Mouse (Mus musculus) cortical plate, adult 2 months (tissue): ENCODE measurements around the gene Tshz2. TPM values are rescaled to one million over a fixed set of nuclear protein-coding genes. Genes with fewer than 3 reads are reported as not detected.

Experiments used
- H3K27ac ChIP-seq: fragments of 200-500 bp; 2 replicates; pipeline ENCODE4 v1.5.1; 2012; ENCODE audit warnings: low read length, control low read depth, inconsistent platforms; ENCODE audit not compliant: insufficient read depth
- H3K4me1 ChIP-seq: fragments of 200-500 bp; 2 replicates; pipeline ENCODE4 v1.6.1; 2011; ENCODE audit warnings: low read length; ENCODE audit not compliant: control insufficient read depth, insufficient read depth
- H3K4me3 ChIP-seq: fragments of 200-500 bp; 2 replicates; pipeline ENCODE4 v1.5.1; 2011; ENCODE audit warnings: mild to moderate bottlenecking, low read length, control low read depth; ENCODE audit not compliant: insufficient read depth
- CTCF ChIP-seq: fragments of 200-500 bp; IDR thresholded peaks from 2 replicates; pipeline ENCODE4 v1.5.1; 2011; ENCODE audit warnings: mild to moderate bottlenecking, control low read depth, low read length; ENCODE audit not compliant: insufficient read depth; ENCODE audit errors: extremely low read depth
- POLR2A ChIP-seq: fragments of 200-500 bp; IDR thresholded peaks from 2 replicates; pipeline ENCODE4 v1.6.1; 2011; ENCODE audit warnings: mild to moderate bottlenecking, low read length, control low read depth; ENCODE audit not compliant: insufficient read depth; ENCODE audit errors: extremely low read depth
- polyA plus RNA-seq: library from polyadenylated mRNA; depleted of rRNA; stranded (reverse); fragments of >200 nt; gene quantifications from 2 replicates; pipeline ENCODE4 v1.2.3, GENCODE M21; 2012

The Tshz2 gene
- polyA plus RNA-seq, 1 experiment: 46.5 TPM

- H3K4me1 ChIP-seq: no peaks in the 10 kb centered on the region
- no peak overlapping the region for H3K27ac ChIP-seq
- TF ChIP-seq CTCF (no peak), POLR2A (no peak)
- H3K4me3 ChIP-seq: no peak overlapping the region
Observed at GRCm38 (mm10) chr2:170023741-170024140, 390.9 kb downstream of the Tshz2 start.

- no peak overlapping the region for H3K27ac ChIP-seq
- H3K4me3 ChIP-seq: no peak overlapping the region
- no peak for TF ChIP-seq POLR2A
- TF ChIP-seq CTCF: no peak
- no peaks in the 10 kb centered on the region for H3K4me1 ChIP-seq
Observed at GRCm38 (mm10) chr2:170024939-170025338, 392.1 kb downstream of the Tshz2 start.

GRCm38 (mm10) chr2:170025896-170026295 is 393.1 kb downstream of the Tshz2 start:
- H3K4me1 ChIP-seq: no peaks in the 10 kb centered on the region
- H3K27ac ChIP-seq: no peak overlapping the region
- H3K4me3 ChIP-seq: no peak overlapping the region
- no peak for TF ChIP-seq POLR2A
- no peak for TF ChIP-seq CTCF

GRCm38 (mm10) chr2:170027837-170028236 is 395.0 kb downstream of the Tshz2 start:
- Histone ChIP-seq H3K4me1 (no peaks in the 10 kb centered on the region), H3K27ac (no peak overlapping the region), H3K4me3 (no peak overlapping the region)
- TF ChIP-seq POLR2A (no peak), CTCF (no peak)

- TF ChIP-seq POLR2A: no peak
- no peak for TF ChIP-seq CTCF
- H3K27ac ChIP-seq: no peak overlapping the region
- no peaks in the 10 kb centered on the region for H3K4me1 ChIP-seq
- no peak overlapping the region for H3K4me3 ChIP-seq
Observed at GRCm38 (mm10) chr2:170028488-170029303, 395.9 kb downstream of the Tshz2 start.

- no peak overlapping the region for H3K27ac ChIP-seq
- no peaks in the 10 kb centered on the region for H3K4me1 ChIP-seq
- TF ChIP-seq POLR2A: no peak
- TF ChIP-seq CTCF: no peak
- H3K4me3 ChIP-seq: no peak overlapping the region
Observed at GRCm38 (mm10) chr2:170029304-170029856, 396.6 kb downstream of the Tshz2 start.

- no peak overlapping the region for H3K4me3 ChIP-seq
- H3K27ac ChIP-seq: no peak overlapping the region
- no peak for TF ChIP-seq CTCF
- TF ChIP-seq POLR2A: no peak
- no peaks in the 10 kb centered on the region for H3K4me1 ChIP-seq
Observed at GRCm38 (mm10) chr2:170031226-170031625, 398.4 kb downstream of the Tshz2 start.

GRCm38 (mm10) chr2:170031872-170032271 is 399.1 kb downstream of the Tshz2 start:
- no peak for TF ChIP-seq CTCF
- no peak for TF ChIP-seq POLR2A
- H3K4me1 ChIP-seq: no peaks in the 10 kb centered on the region
- H3K4me3 ChIP-seq: no peak overlapping the region

GRCm38 (mm10) chr2:170033219-170033618 is 400.4 kb downstream of the Tshz2 start:
- Histone ChIP-seq H3K4me1 (no peaks in the 10 kb centered on the region), H3K4me3 (no peak overlapping the region), H3K27ac (no peak overlapping the region)
- no peak for TF ChIP-seq POLR2A
- TF ChIP-seq CTCF: no peak

More at GRCm38 (mm10) chr2:170031872-170032271, 399.1 kb downstream of the Tshz2 start:
- H3K27ac ChIP-seq: no peak overlapping the region

GRCm38 (mm10) chr2:170034794-170035193 is 402.0 kb downstream of the Tshz2 start:
- H3K4me1 ChIP-seq: no peaks in the 10 kb centered on the region
- TF ChIP-seq POLR2A (no peak), CTCF (no peak)
- no peak overlapping the region for H3K27ac ChIP-seq
- no peak overlapping the region for H3K4me3 ChIP-seq
